Mouse (Mus musculus) liver, embryonic 14.5 days (tissue): ENCODE data around the gene Mss51.

Experiments used
- CTCF ChIP-seq: IDR thresholded peaks from 2 replicates; pipeline ENCODE4 v1.5.1; 2016; ENCODE audit warnings: antibody characterized with exemption, low read depth, control low read depth
- EP300 ChIP-seq: IDR thresholded peaks from 2 replicates; pipeline ENCODE4 v1.6.1; 2016; ENCODE audit warnings: antibody characterized with exemption, low read depth

- no peak for TF ChIP-seq CTCF
- TF ChIP-seq EP300 = no peak
These were observed 49.5 kb downstream of the Mss51 start for GRCm38 (mm10) chr14:20447209-20447608.
